Mouse (Mus musculus) left cerebral cortex, postnatal 14 days (tissue): ENCODE data around the gene Ppef2. TPM values are rescaled to one million over a fixed set of nuclear protein-coding genes. Genes with fewer than 3 reads are reported as not detected.
A peak's percentile ranks its signal among the peaks of the same experiment; 100 is the strongest.

ENCODE experiments used
- DNase-seq, 2 experiments: peaks; one replicate each; pipeline ENCODE4 v3.0.0; 2021 to 2022; ENCODE audit warnings: low spot score in 2 of 2, mixed read lengths in 1 of 2
- intact Hi-C: fragments of 180-260 bp; cut with DNase I; formaldehyde crosslinking; loops from one replicate; pipeline ENCODE4 v1.15.1; 2025
- long read RNA-seq, 2 experiments: library from polyadenylated mRNA; stranded (forward); transcript quantifications; one replicate each; pipeline ENCODE4 v2.0.0; 2021
- total RNA-seq, 2 experiments: library from RNA; stranded (reverse); gene quantifications; 2 replicates each; pipeline ENCODE4 v1.2.3; 2021

Ppef2 gene
- total RNA-seq = 1 to 10 TPM in 1 of 2 experiments, under 1 TPM in 1; 0.23 to 1.0 TPM
- long read RNA-seq, experiment 1, partial matches to known transcripts = 0 of 1 reads
- long read RNA-seq, experiment 1, other reads (novel, unspliced or antisense) = 1 of 1 reads
- long read RNA-seq, experiment 2, partial matches to known transcripts = 0 of 2 reads
- long read RNA-seq, experiment 2, other reads (novel, unspliced or antisense) = 2 of 2 reads

- intact Hi-C loops = no loop called here
- no peak for DNase-seq
These were observed at the start of gene Ppef2 for GRCm38 (mm10) chr5:92256218-92256617. Gene Ppef2, minus strand, starts transcription at chr5:92256278.

GRCm38 (mm10) chr5:92304291-92304690 lies 48.2 kb upstream of the Ppef2 start:
- no peak for DNase-seq
- intact Hi-C loops = no loop called here

GRCm38 (mm10) chr5:92302149-92302840 lies 46.2 kb upstream of the Ppef2 start:
- intact Hi-C loops = no loop called here
- DNase-seq = no peak

- intact Hi-C loops = loop anchor here (10.0 kb wide), 1 partner anchor 100 kb away; no protein-coding TSS in a partner anchor
- DNase-seq = no peak
These were observed 38.4 kb upstream of the Ppef2 start for GRCm38 (mm10) chr5:92294525-92294924.

- intact Hi-C loops = loop anchor here (10.0 kb wide), 1 partner anchor 97 kb away; no protein-coding TSS in a partner anchor
- DNase-seq = no peak
These were observed 35.8 kb upstream of the Ppef2 start for GRCm38 (mm10) chr5:92291652-92292414.

- intact Hi-C loops = no loop called here
- no peak for DNase-seq
These were observed 31.8 kb upstream of the Ppef2 start for GRCm38 (mm10) chr5:92287840-92288239.

GRCm38 (mm10) chr5:92283107-92283506 lies 27.0 kb upstream of the Ppef2 start:
- no peak for DNase-seq
- intact Hi-C loops = no loop called here

GRCm38 (mm10) chr5:92282571-92282970 lies 26.5 kb upstream of the Ppef2 start:
- no peak for DNase-seq
- intact Hi-C loops = no loop called here

- intact Hi-C loops = no loop called here
- no peak for DNase-seq
These were observed 23.0 kb upstream of the Ppef2 start for GRCm38 (mm10) chr5:92278942-92279537.

GRCm38 (mm10) chr5:92277437-92278394 lies 21.6 kb upstream of the Ppef2 start, which contains the start of gene Naaa:
Gene Naaa, minus strand, starts transcription at chr5:92278170.
- DNase-seq = peak; percentile 68 to 73
- intact Hi-C loops = no loop called here

- no peak for DNase-seq
- intact Hi-C loops = no loop called here
These were observed 14.4 kb upstream of the Ppef2 start for GRCm38 (mm10) chr5:92270496-92270895.

- peak; percentile 80 to 93 for DNase-seq
- intact Hi-C loops = no loop called here
These were observed 7.8 kb upstream of the Ppef2 start for GRCm38 (mm10) chr5:92263761-92264359.

GRCm38 (mm10) chr5:92262646-92263045 lies 6.6 kb upstream of the Ppef2 start:
- no peak for DNase-seq
- intact Hi-C loops = no loop called here

GRCm38 (mm10) chr5:92254476-92254875 lies 1.6 kb downstream of the Ppef2 start:
- DNase-seq = no peak
- intact Hi-C loops = no loop called here

- DNase-seq = peak; percentile 33 to 37
- intact Hi-C loops = no loop called here
These were observed 3.2 kb downstream of the Ppef2 start for GRCm38 (mm10) chr5:92252797-92253343.

GRCm38 (mm10) chr5:92252031-92252430 lies 4.0 kb downstream of the Ppef2 start:
- intact Hi-C loops = no loop called here
- DNase-seq = no peak

- intact Hi-C loops = no loop called here
- DNase-seq = no peak
These were observed 7.5 kb downstream of the Ppef2 start for GRCm38 (mm10) chr5:92248614-92249013.

- no peak for DNase-seq
These were observed 10.6 kb downstream of the Ppef2 start for GRCm38 (mm10) chr5:92245483-92245882.

More at GRCm38 (mm10) chr5:92245483-92245882, 10.6 kb downstream of the Ppef2 start:
- intact Hi-C loops = no loop called here
